Mouse (Mus musculus) midbrain, postnatal 0 days (tissue): ENCODE results near the gene Rnf182. TPM values are rescaled to one million over a fixed set of nuclear protein-coding genes. Genes with fewer than 3 reads are reported as not detected.
A peak's percentile ranks its signal among the peaks of the same experiment; 100 is the strongest.

ENCODE experiments used
- ATAC-seq: fragments of 200-750 bp; cut with Nextera tagmentation; 2 replicates; pipeline ENCODE4 v1.8.0; 2017; ENCODE audit warnings: moderate number of reproducible peaks, mild to moderate bottlenecking, moderate TSS enrichment, moderate library complexity; ENCODE audit not compliant: low FRiP score
- DNase-seq: peaks from one replicate; pipeline ENCODE4 v3.0.0-alpha.2; 2015; ENCODE audit warnings: low spot score
- H3K27ac ChIP-seq: fragments of 300-500 bp; sonication (generic); 2 replicates; pipeline ENCODE4 v1.5.1; 2014; ENCODE audit warnings: low read depth, mild to moderate bottlenecking, low read length, mixed read lengths
- H3K27me3 ChIP-seq: fragments of 300-500 bp; sonication (generic); 2 replicates; pipeline ENCODE4 v1.6.1; 2014; ENCODE audit warnings: low read length, control low read depth, mixed read lengths; ENCODE audit not compliant: insufficient read depth
- H3K36me3 ChIP-seq: fragments of 300-500 bp; sonication (generic); 2 replicates; pipeline ENCODE4 v1.6.1; 2014; ENCODE audit warnings: low read length, control low read depth, mixed read lengths; ENCODE audit not compliant: insufficient read depth
- H3K4me1 ChIP-seq: fragments of 300-500 bp; sonication (generic); 2 replicates; pipeline ENCODE4 v1.6.1; 2014; ENCODE audit warnings: mild to moderate bottlenecking, control low read depth, antibody characterized with exemption, low read length, mixed read lengths; ENCODE audit not compliant: insufficient read depth
- H3K4me2 ChIP-seq: fragments of 300-500 bp; sonication (generic); 2 replicates; pipeline ENCODE4 v1.6.1; 2014; ENCODE audit warnings: low read depth, mild to moderate bottlenecking, low read length, mixed read lengths; ENCODE audit not compliant: poor library complexity, severe bottlenecking
- H3K4me3 ChIP-seq: fragments of 300-500 bp; sonication (generic); 2 replicates; pipeline ENCODE4 v1.5.1; 2014; ENCODE audit warnings: low read depth, mild to moderate bottlenecking, low read length, moderate library complexity
- H3K9ac ChIP-seq: fragments of 300-500 bp; sonication (generic); replicated peaks from 2 replicates; pipeline ENCODE4 v1.6.1; 2014; ENCODE audit warnings: mild to moderate bottlenecking, low read length, moderate library complexity, mixed read lengths; ENCODE audit not compliant: poor library complexity, severe bottlenecking
- H3K9me3 ChIP-seq: fragments of 300-500 bp; sonication (generic); 2 replicates; pipeline ENCODE4 v1.6.1; 2016; ENCODE audit warnings: low read length, control low read depth
- CTCF ChIP-seq: IDR thresholded peaks from 2 replicates; pipeline ENCODE4 v1.5.1; 2016; ENCODE audit warnings: antibody characterized with exemption, mild to moderate bottlenecking
- WGBS: fragments of 180-500 bp; shearing (Covaris S2); extraction: QIAGEN DNeasy Blood & Tissue Kit; methylation state at CpG from one replicate; pipeline ENCODE4 v1.1.7; 2014; 5-methylcytosine and 5-hydroxymethylcytosine counted together
- polyA plus RNA-seq: library from polyadenylated mRNA; unstranded; fragments of >200 nt; fragmentation: Nextera tagmentation; extraction: Ambion mirVana; gene quantifications from 2 replicates; pipeline ENCODE4 v1.2.1, GENCODE M21; 2015
- total RNA-seq: library from RNA; depleted of rRNA; stranded (reverse); fragments of >200 nt; gene quantifications from 2 replicates; pipeline ENCODE4 v1.2.3, GENCODE M21; 2014

Gene Rnf182
- total and polyA plus RNA-seq, 2 experiments from 2014 or later: 6.0 to 25.5 TPM

DNA sequence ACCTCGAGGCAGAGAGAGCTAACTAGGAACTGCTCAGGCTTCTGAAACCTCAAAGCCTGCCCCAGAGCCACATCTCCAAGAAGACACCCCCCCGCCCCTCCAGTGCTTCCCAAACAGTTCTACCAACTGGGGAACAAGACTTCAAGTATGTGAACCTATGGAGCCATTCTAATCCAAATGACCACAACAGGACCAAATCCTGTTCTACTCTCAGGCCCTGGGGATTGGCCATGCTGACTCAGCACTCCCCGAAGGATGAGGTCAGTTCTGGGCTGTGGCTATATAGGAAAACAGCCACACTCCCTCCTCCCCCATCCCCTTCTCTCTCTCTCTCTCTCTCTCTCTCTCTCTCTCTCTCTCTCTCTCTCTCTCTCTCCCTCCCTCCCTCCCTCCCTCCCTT is 28.5 kb upstream of the Rnf182 start:
- H3K27me3 ChIP-seq: no peaks in the 10 kb centered on the region
- no peak for DNase-seq
- 0 out of 2 replicates have a peak, but pooled peaks cover 3% of the 10 kb centered on the region for H3K4me1 ChIP-seq
- TF ChIP-seq CTCF: no peak
- H3K9me3 ChIP-seq: no peaks in the 10 kb centered on the region
- no peak overlapping the region for H3K9ac ChIP-seq
- H3K4me2 ChIP-seq: no peak overlapping the region
- no peak overlapping the region for H3K4me3 ChIP-seq
- 84% methylated on average over 3 of the region's 3 CpGs for WGBS
- no peak overlapping the region for H3K27ac ChIP-seq
- H3K36me3 ChIP-seq: no peaks in the 10 kb centered on the region
- no peak for ATAC-seq

DNA sequence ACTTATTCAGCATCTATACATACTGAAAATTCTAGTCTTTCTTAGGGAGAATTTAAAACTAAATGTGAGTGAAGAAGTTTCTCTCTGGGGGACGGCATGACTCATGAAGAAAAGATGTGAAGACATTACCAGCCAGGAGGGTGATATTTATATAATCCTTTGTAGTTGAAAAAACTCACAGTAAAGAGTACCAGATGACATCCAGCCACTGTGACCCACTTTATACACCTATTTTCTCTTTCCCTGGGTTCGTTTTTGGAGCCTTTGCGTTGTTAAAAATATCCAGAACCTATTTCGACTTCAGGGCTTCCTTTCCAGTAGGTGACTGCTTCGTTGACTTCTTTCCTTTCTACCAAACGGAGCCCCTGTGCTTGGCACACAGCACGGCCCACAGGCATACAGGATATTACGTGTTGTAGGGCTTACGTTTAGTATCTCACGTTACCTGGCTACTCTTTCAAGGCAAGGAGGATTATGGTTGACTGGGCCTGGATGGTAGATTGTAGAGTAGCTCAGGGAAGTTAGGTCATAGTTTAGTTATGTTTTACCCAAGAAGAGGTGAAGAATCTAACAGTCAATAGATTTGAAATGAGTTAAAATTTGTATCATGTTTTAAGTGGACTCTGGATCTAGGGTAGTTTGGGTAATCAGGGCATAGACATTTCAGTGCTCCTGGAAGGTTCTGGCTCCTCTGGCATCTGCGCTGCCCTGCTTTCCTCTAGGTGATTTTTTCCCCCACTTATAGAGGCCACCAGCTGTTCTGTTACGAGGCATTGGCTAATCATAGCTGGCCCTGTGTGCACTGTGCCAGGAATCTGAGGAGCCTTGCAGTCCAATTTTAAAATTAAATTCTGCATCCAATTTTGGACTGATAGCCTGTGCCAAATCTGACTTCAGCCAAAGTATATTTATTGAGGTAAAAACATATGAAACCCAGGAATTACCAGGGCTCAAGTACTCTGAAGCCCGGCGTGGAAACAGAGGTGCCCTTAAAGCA is 27.4 kb upstream of the Rnf182 start:
- Histone ChIP-seq H3K9ac (no peak overlapping the region), H3K27ac (no peak overlapping the region), H3K4me2 (no peak overlapping the region), H3K4me1 (0 out of 2 replicates have a peak, but pooled peaks cover 1% of the 10 kb centered on the region), H3K36me3 (no peaks in the 10 kb centered on the region), H3K27me3 (no peaks in the 10 kb centered on the region), H3K9me3 (no peaks in the 10 kb centered on the region), H3K4me3 (no peak overlapping the region)
- 81% methylated on average over 14 of the region's 14 CpGs for WGBS
- ATAC-seq (no peak), DNase-seq (no peak)
- TF ChIP-seq CTCF: no peak

DNA sequence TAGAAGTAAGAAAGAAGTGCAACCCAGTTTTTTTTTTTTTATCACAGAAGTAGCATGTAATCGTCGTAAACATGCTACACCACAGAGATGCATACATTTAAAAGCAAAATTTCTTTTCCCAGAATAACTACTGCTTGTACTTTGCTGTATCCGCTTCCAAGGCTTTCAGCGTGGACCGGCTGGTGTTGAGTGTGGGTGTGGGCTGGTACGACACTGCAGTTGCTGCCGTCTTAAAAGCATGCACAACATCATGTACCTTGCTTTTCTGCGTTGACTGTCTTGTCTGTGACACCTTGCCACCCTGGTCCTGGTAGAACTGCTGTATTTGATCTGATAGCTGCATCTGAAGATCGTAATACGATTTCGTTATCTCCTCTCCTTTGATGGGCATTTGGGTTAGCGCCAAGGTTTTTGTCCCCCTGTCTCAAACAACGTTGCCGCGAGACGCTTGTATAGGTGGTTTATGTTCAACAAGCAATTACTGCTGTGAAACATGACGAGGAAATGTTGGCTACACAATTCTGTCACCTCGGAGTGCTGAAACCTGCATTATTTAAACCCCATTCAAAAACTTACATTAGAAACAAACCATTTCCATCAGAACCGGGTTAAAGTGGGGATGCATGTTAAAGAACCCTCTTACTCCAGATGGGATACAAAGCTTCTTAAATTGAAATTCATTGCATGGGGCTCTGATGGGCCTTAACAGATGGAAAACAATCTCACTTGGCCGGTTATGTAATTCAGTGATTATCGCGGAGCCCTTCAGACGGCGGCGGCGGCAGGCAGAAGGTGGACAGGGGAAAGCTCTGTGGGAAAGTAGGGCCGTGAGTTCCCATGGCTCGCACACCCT is 23.5 kb upstream of the Rnf182 start:
- no peak overlapping the region for H3K9ac ChIP-seq
- no peaks in the 10 kb centered on the region for H3K27me3 ChIP-seq
- no peak for TF ChIP-seq CTCF
- ATAC-seq (no peak), DNase-seq (peak; percentile 24)
- H3K4me2 ChIP-seq: no peak overlapping the region
- no peaks in the 10 kb centered on the region for H3K36me3 ChIP-seq
- H3K4me1 ChIP-seq: no peaks in the 10 kb centered on the region
- H3K9me3 ChIP-seq: no peaks in the 10 kb centered on the region
- no peak overlapping the region for H3K4me3 ChIP-seq
- no peak overlapping the region for H3K27ac ChIP-seq
- WGBS: 62% methylated on average over 28 of the region's 28 CpGs

DNA sequence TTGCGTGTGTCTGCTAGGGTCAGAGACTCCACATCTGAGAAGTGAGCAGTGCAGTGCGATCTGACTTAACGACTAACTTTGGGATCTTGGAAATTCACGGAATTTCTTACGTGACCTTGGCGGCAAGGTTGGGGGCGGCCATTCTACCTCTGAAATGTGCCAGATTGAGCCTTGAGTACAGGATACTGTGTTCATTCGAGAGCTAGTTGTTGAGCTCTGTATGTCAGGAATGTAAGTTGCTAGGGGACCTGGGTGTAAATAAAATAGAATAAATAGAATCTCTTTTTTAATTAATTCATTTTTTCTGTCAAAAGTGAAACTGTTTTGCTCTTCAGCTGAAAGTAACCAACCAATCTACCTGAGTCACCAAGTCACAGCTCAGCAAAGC is 22.8 kb upstream of the Rnf182 start:
- Histone ChIP-seq H3K9me3 (no peaks in the 10 kb centered on the region), H3K36me3 (no peaks in the 10 kb centered on the region), H3K27me3 (no peaks in the 10 kb centered on the region), H3K4me2 (no peak overlapping the region), H3K4me1 (no peaks in the 10 kb centered on the region), H3K4me3 (no peak overlapping the region), H3K9ac (no peak overlapping the region), H3K27ac (no peak overlapping the region)
- no peak for ATAC-seq
- no peak for DNase-seq
- 74% methylated on average over 8 of the region's 8 CpGs for WGBS
- TF ChIP-seq CTCF: no peak

DNA sequence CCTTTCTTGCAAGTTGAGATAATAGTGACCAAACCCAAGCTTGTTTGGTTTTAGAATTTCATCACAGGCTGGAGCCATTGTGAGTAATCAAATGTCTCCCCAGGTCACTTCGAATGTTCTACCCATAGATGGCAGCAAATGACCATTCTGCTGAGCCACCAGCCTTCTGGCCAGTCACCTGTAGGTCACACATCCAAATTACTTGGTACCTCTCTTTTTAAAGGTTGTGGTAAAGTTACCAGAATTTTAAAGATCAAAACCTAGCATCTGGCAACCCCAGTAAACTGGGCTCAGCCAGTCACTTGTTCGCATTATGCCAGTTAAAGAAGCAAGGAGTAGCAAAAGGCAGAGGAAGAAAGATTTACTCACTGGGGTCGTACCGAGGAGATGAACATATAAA is 19.6 kb upstream of the Rnf182 start:
- Histone ChIP-seq H3K4me2 (no peak overlapping the region), H3K36me3 (no peaks in the 10 kb centered on the region), H3K4me1 (no peaks in the 10 kb centered on the region), H3K27me3 (no peaks in the 10 kb centered on the region), H3K4me3 (no peak overlapping the region), H3K9ac (no peak overlapping the region), H3K27ac (no peak overlapping the region), H3K9me3 (no peaks in the 10 kb centered on the region)
- ATAC-seq: no peak
- DNase-seq: peak; percentile 84
- 68% methylated on average over 4 of the region's 4 CpGs for WGBS
- TF ChIP-seq CTCF: peak; percentile 95

DNA sequence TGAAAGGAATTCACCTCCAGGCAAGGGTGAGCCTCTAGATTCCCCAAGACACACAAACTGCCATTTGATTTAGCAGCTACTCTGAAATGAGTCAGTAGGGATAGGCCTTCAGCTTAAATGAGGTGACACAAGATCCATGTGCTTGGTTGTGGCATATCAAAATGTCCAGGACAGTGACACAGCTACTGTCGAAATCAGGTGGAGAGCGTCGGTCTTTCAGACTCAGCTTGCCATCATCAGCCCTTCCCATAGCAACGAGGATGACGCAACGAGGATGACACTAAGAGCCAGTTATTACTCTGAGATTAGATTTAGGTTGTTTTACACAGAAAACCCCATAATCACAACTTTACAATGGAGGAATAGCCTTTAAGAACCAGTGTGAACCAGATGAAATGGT is 14.5 kb upstream of the Rnf182 start:
- WGBS: 94% methylated on average over 6 of the region's 6 CpGs
- no peaks in the 10 kb centered on the region for H3K9me3 ChIP-seq

More for the DNA sequence above, 14.5 kb upstream of the Rnf182 start:
- no peak overlapping the region for H3K27ac ChIP-seq
- H3K36me3 ChIP-seq: no peaks in the 10 kb centered on the region
- no peaks in the 10 kb centered on the region for H3K27me3 ChIP-seq
- no peak for TF ChIP-seq CTCF
- H3K9ac ChIP-seq: no peak overlapping the region
- DNase-seq (no peak), ATAC-seq (no peak)
- H3K4me3 ChIP-seq: no peak overlapping the region
- no peaks in the 10 kb centered on the region for H3K4me1 ChIP-seq
- no peak overlapping the region for H3K4me2 ChIP-seq
